Mouse (Mus musculus): Measurements from ENCODE around the gene Gm49333.
A peak's percentile ranks its signal among the peaks of the same experiment; 100 is the strongest.

The Gm49333 gene

DNA sequence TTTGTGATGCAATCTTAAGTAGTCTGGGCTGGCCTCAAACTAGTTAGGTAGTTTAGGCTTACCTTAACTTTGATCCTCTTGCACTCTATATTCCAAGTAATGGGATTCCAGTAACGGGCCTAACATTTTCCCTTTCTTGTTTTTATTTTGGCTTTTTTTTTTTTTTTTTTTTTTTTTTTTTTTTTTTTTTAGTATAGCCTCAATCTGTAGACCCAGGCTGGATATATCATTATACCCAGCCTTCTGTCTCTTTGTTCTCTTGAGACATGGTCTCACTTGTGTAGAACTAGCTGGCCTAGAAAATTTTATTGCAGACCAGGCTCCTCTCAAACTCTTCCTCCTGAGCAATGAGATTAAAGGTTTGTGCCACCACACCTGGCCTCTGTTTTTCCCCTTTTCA, 80.2 kb downstream of the Gm49333 start:
- no peak for DNase-seq (ENCODE audit: low spot score)

DNA sequence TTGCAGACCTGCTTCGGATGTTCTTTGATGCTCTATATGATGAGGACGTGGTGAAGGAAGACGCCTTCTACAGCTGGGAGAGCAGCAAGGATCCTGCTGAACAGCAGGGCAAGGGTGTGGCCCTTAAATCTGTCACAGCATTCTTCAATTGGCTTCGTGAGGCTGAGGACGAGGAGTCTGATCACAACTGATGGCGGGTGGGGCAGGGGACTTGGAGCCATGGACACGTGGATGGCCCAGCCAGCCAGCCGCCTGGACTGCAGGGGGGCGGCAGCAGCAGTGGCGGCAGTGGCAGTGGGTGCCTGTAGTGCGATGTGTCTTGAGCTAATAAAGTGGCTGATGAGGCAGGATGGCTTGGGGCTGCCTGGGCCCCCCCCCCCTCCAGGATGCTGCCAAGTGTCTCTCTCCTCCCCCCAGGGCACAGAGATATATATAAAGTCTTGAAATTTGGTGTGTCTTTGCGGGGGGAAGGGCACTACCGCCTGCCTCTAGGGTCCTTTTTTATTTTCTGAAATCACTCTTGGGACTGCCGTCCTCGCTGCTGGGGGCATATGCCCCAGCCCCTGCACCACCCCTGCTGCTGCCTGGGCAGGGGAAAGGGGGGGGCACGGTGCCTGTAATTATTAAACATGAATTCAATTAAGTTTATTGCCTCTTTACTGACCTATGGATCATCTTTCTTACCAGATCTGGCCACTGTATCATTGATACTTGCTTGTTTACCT, 81.0 kb downstream of the Gm49333 start:
- no peak for DNase-seq (ENCODE audit: low spot score)

DNA sequence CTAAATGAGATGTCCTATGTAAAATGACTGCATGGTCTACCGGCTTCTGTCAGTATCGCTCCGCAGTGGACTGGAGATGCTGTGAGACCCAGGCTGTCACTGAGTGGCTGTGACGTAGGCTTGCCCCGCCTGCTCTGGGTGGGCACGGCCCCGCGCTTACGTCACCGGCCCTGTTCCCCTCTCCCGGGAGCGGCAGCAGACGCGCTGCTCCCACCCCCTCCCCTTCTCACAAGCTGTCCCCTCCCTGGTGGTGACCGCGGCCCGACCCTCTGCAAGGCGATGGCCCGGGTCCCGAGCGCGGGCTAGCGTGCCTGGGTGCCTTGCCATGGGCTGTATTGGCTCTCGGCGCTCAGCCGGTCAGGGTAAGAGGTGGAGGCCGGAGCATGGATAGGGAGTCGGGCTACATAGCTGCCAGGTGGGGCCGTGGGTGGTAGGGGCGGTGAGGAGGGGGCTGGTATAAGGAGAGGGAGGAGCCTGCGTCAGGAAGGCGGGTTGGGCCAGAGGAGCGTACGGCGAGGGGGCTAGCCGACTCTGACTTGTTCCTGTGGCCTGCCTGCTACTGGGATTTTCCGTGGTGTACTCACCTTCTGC, 81.8 kb downstream of the Gm49333 start, which contains the start of gene Fam131a:
Gene Fam131a, plus strand, starts transcription at position 131 of the 591 bp plus-strand sequence.
- DNase-seq (ENCODE audit: low spot score): peak; percentile 86

DNA sequence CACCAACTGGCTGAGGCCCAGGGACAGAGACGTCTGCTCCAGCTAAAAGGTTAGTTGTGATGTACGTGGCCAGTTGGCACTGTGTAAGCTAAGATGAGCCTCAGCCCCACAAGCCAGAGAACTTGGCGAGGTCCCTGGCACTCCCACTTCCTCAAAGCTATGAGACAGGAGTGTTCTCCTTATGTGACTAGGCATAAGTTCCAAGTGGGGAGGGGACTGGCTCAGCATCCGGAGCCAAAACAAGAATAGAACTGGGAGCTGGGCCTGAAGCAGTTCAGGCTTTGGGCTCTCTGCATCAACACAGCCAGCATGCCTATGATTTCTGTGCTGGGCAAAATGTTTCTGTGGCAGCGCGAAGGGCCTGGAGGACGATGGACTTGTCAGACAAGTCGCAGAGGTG, 83.4 kb downstream of the Gm49333 start:
- DNase-seq (ENCODE audit: low spot score): peak; percentile 50

Data from urinary bladder, postnatal 14 days (tissue).